Mouse (Mus musculus): ENCODE data around the gene Rgma. TPM values are rescaled to one million over a fixed set of nuclear protein-coding genes. Genes with fewer than 3 reads are reported as not detected.

The Rgma gene
- total RNA-seq, 2 experiments from 2014 or later = 60.2 to 66.3 TPM

- DNase-seq (ENCODE audit: low spot score in 2 of 2) = no peak
Measured at GRCm38 (mm10) chr7:73428525-73428924, 53.2 kb downstream of the Rgma start.

- DNase-seq (ENCODE audit: low spot score in 2 of 2) = no peak
Measured at GRCm38 (mm10) chr7:73433637-73434335, 58.5 kb downstream of the Rgma start.

- no peak for DNase-seq (ENCODE audit: low spot score in 2 of 2)
Measured at GRCm38 (mm10) chr7:73434336-73434677, 59.0 kb downstream of the Rgma start.

- no peak for DNase-seq (ENCODE audit: low spot score in 2 of 2)
Measured at GRCm38 (mm10) chr7:73435685-73436084, 60.4 kb downstream of the Rgma start.

GRCm38 (mm10) chr7:73441802-73442201, 66.5 kb downstream of the Rgma start:
- DNase-seq (ENCODE audit: low spot score in 2 of 2) = no peak

- no peak for DNase-seq (ENCODE audit: low spot score in 2 of 2)
Measured at GRCm38 (mm10) chr7:73442246-73442645, 66.9 kb downstream of the Rgma start.

- DNase-seq (ENCODE audit: low spot score in 2 of 2) = no peak
Measured at GRCm38 (mm10) chr7:73451594-73451993, 76.3 kb downstream of the Rgma start.

GRCm38 (mm10) chr7:73452187-73452808, 77.0 kb downstream of the Rgma start:
- DNase-seq (ENCODE audit: low spot score in 2 of 2) = no peak

GRCm38 (mm10) chr7:73454113-73454512, 78.8 kb downstream of the Rgma start:
- DNase-seq (ENCODE audit: low spot score in 2 of 2) = no peak

- no peak for DNase-seq (ENCODE audit: low spot score in 2 of 2)
Measured at GRCm38 (mm10) chr7:73463546-73463945, 88.2 kb downstream of the Rgma start.

- DNase-seq (ENCODE audit: low spot score in 2 of 2) = no peak
Measured at GRCm38 (mm10) chr7:73467741-73468140, 92.4 kb downstream of the Rgma start.

Other genes starting within 250 kb of the Rgma start
- 10 to 100 TPM; 47.2 to 49.8 TPM for gene Chd2, start 166.3 kb downstream of the Rgma start, total RNA-seq (2021)